Mouse (Mus musculus) embryonic facial prominence, embryonic 12.5 days (tissue): Measurements from ENCODE around the gene Mmgt2. TPM values are rescaled to one million over a fixed set of nuclear protein-coding genes. Genes with fewer than 3 reads are reported as not detected.

Experiments
- ATAC-seq: fragments of 200-750 bp; cut with Nextera tagmentation; 2 replicates; pipeline ENCODE4 v1.8.0; 2017; ENCODE audit not compliant: insufficient number of reproducible peaks, insufficient read depth, low FRiP score, low TSS enrichment
- H3K27ac ChIP-seq: fragments of 300-500 bp; sonication (generic); 2 replicates; pipeline ENCODE4 v1.5.1; 2016; ENCODE audit warnings: mild to moderate bottlenecking
- H3K27me3 ChIP-seq: fragments of 300-500 bp; sonication (generic); 2 replicates; pipeline ENCODE4 v1.6.1; 2016; ENCODE audit warnings: mild to moderate bottlenecking, moderate library complexity
- H3K36me3 ChIP-seq: fragments of 300-500 bp; sonication (generic); 2 replicates; pipeline ENCODE4 v1.6.1; 2016; ENCODE audit warnings: mild to moderate bottlenecking
- H3K4me1 ChIP-seq: fragments of 300-500 bp; sonication (generic); 2 replicates; pipeline ENCODE4 v1.6.1; 2016
- H3K4me2 ChIP-seq: fragments of 300-500 bp; sonication (generic); replicated peaks from 2 replicates; pipeline ENCODE4 v1.6.1; 2016; ENCODE audit warnings: mild to moderate bottlenecking, moderate library complexity
- H3K4me3 ChIP-seq: fragments of 300-500 bp; sonication (generic); 2 replicates; pipeline ENCODE4 v1.5.1; 2016; ENCODE audit warnings: mild to moderate bottlenecking
- H3K9ac ChIP-seq: fragments of 300-500 bp; sonication (generic); 2 replicates; pipeline ENCODE4 v1.6.1; 2016; ENCODE audit warnings: mild to moderate bottlenecking, moderate library complexity
- H3K9me3 ChIP-seq: fragments of 300-500 bp; sonication (generic); 2 replicates; pipeline ENCODE4 v1.6.1; 2016; ENCODE audit warnings: mild to moderate bottlenecking, moderate library complexity
- WGBS: fragments of 180-500 bp; shearing (Covaris S2); methylation state at CpG from one replicate; pipeline ENCODE4 v1.1.7; 2016; 5-methylcytosine and 5-hydroxymethylcytosine counted together
- polyA plus RNA-seq: library from polyadenylated mRNA; unstranded; fragments of >200 nt; fragmentation: Nextera tagmentation; extraction: Ambion mirVana; gene quantifications from 2 replicates; pipeline ENCODE4 v1.2.1, GENCODE M21; 2016

The Mmgt2 gene
- polyA plus RNA-seq, 1 experiment from 2014 or later, result 62.3 TPM

- H3K9ac ChIP-seq, result peak overlapping the region; percentile 19; the same call in 1 of the 2 replicates
- peak; percentile 42; the same call in 1 of the 2 replicates for ATAC-seq
- H3K9me3 ChIP-seq, result no peaks in the 10 kb centered on the region
- H3K27ac ChIP-seq, result peak overlapping the region; percentile 84
- no peaks in the 10 kb centered on the region for H3K27me3 ChIP-seq
- H3K4me2 ChIP-seq, result peak overlapping the region; percentile 23; the same call in 1 of the 2 replicates
- H3K36me3 ChIP-seq, result peaks cover 3% of the 10 kb centered on the region
- 32% methylated on average over 10 of the region's 10 CpGs for WGBS
- H3K4me3 ChIP-seq, result no peak overlapping the region
- peaks cover 47% of the 10 kb centered on the region for H3K4me1 ChIP-seq
These were observed 23.8 kb upstream of the Mmgt2 start for GRCm38 (mm10) chr11:62624341-62625291.

GRCm38 (mm10) chr11:62629352-62630224, 18.9 kb upstream of the Mmgt2 start:
- H3K27me3 ChIP-seq, result no peaks in the 10 kb centered on the region
- 5% methylated on average over 9 of the region's 9 CpGs for WGBS
- H3K4me3 ChIP-seq, result no peak overlapping the region
- peak overlapping the region; percentile 41 for H3K4me2 ChIP-seq
- H3K27ac ChIP-seq, result peak overlapping the region; percentile 76
- H3K9ac ChIP-seq, result peak overlapping the region; percentile 16; the same call in 1 of the 2 replicates
- H3K9me3 ChIP-seq, result no peaks in the 10 kb centered on the region
- peaks cover 50% of the 10 kb centered on the region for H3K4me1 ChIP-seq
- no peak; the same call in 1 of the 2 replicates for ATAC-seq
- 0 out of 2 replicates have a peak, but pooled peaks cover 3% of the 10 kb centered on the region for H3K36me3 ChIP-seq

- H3K27me3 ChIP-seq, result no peaks in the 10 kb centered on the region
- ATAC-seq, result peak; percentile 58
- 0 out of 2 replicates have a peak, but pooled peaks cover 3% of the 10 kb centered on the region for H3K36me3 ChIP-seq
- H3K27ac ChIP-seq, result peak overlapping the region; percentile 76
- no peak overlapping the region for H3K4me3 ChIP-seq
- peak overlapping the region; percentile 16; the same call in 1 of the 2 replicates for H3K9ac ChIP-seq
- peak overlapping the region; percentile 41 for H3K4me2 ChIP-seq
- no peaks in the 10 kb centered on the region for H3K9me3 ChIP-seq
- WGBS, result 2% methylated on average over 11 of the region's 11 CpGs
- peaks cover 43% of the 10 kb centered on the region for H3K4me1 ChIP-seq
These were observed 18.1 kb upstream of the Mmgt2 start for GRCm38 (mm10) chr11:62630225-62630821.

- WGBS, result 31% methylated on average over 4 of the region's 4 CpGs
- Histone ChIP-seq H3K4me2 (no peak overlapping the region), H3K27ac (0 out of 2 replicates have a peak overlapping the region, but pooled peaks have one; percentile 76), H3K27me3 (no peaks in the 10 kb centered on the region), H3K9ac (no peak overlapping the region), H3K4me1 (peaks cover 44% of the 10 kb centered on the region), H3K4me3 (no peak overlapping the region), H3K9me3 (no peaks in the 10 kb centered on the region), H3K36me3 (0 out of 2 replicates have a peak, but pooled peaks cover 2% of the 10 kb centered on the region)
- ATAC-seq, result no peak
These were observed 17.3 kb upstream of the Mmgt2 start for GRCm38 (mm10) chr11:62631138-62631537.

- no peak overlapping the region for H3K27ac ChIP-seq
- peaks cover 33% of the 10 kb centered on the region for H3K4me1 ChIP-seq
- WGBS, result 73% methylated on average over 3 of the region's 3 CpGs
- no peak overlapping the region for H3K9ac ChIP-seq
- no peak overlapping the region for H3K4me3 ChIP-seq
- no peaks in the 10 kb centered on the region for H3K27me3 ChIP-seq
- H3K9me3 ChIP-seq, result no peaks in the 10 kb centered on the region
- ATAC-seq, result no peak
- H3K4me2 ChIP-seq, result no peak overlapping the region
- no peaks in the 10 kb centered on the region for H3K36me3 ChIP-seq
These were observed 13.1 kb upstream of the Mmgt2 start for GRCm38 (mm10) chr11:62635406-62635805.

- ATAC-seq, result no peak
- no peak overlapping the region for H3K4me3 ChIP-seq
- no peak overlapping the region for H3K27ac ChIP-seq
- no peaks in the 10 kb centered on the region for H3K36me3 ChIP-seq
- H3K4me1 ChIP-seq, result peaks cover 24% of the 10 kb centered on the region
- no peaks in the 10 kb centered on the region for H3K9me3 ChIP-seq
- no peak overlapping the region for H3K9ac ChIP-seq
- no peak overlapping the region for H3K4me2 ChIP-seq
- H3K27me3 ChIP-seq, result no peaks in the 10 kb centered on the region
- WGBS, result 49% methylated on average over 11 of the region's 11 CpGs
These were observed 12.2 kb upstream of the Mmgt2 start for GRCm38 (mm10) chr11:62636105-62636839.

GRCm38 (mm10) chr11:62636840-62637221, 11.6 kb upstream of the Mmgt2 start:
- Histone ChIP-seq H3K9ac (no peak overlapping the region), H3K9me3 (no peaks in the 10 kb centered on the region), H3K36me3 (no peaks in the 10 kb centered on the region), H3K4me2 (no peak overlapping the region), H3K27me3 (no peaks in the 10 kb centered on the region), H3K4me1 (peaks cover 22% of the 10 kb centered on the region), H3K27ac (no peak overlapping the region), H3K4me3 (no peak overlapping the region)
- WGBS, result 85% methylated on average over 3 of the region's 3 CpGs
- ATAC-seq, result no peak

GRCm38 (mm10) chr11:62637401-62637800, 11.1 kb upstream of the Mmgt2 start:
- peaks cover 24% of the 10 kb centered on the region for H3K4me1 ChIP-seq
- H3K27ac ChIP-seq, result no peak overlapping the region
- H3K9me3 ChIP-seq, result no peaks in the 10 kb centered on the region
- 82% methylated on average over 5 of the region's 5 CpGs for WGBS
- no peak for ATAC-seq
- H3K9ac ChIP-seq, result no peak overlapping the region
- H3K4me3 ChIP-seq, result no peak overlapping the region
- H3K27me3 ChIP-seq, result no peaks in the 10 kb centered on the region
- H3K36me3 ChIP-seq, result no peaks in the 10 kb centered on the region
- no peak overlapping the region for H3K4me2 ChIP-seq

- no peaks in the 10 kb centered on the region for H3K9me3 ChIP-seq
- 92% methylated on average over 6 of the region's 6 CpGs for WGBS
- no peak overlapping the region for H3K9ac ChIP-seq
- H3K27me3 ChIP-seq, result no peaks in the 10 kb centered on the region
- no peak overlapping the region for H3K4me3 ChIP-seq
- no peaks in the 10 kb centered on the region for H3K36me3 ChIP-seq
- ATAC-seq, result no peak
- no peak overlapping the region for H3K27ac ChIP-seq
- H3K4me1 ChIP-seq, result peaks cover 28% of the 10 kb centered on the region
- no peak overlapping the region for H3K4me2 ChIP-seq
These were observed 10.7 kb upstream of the Mmgt2 start for GRCm38 (mm10) chr11:62637806-62638205.

- H3K4me3 ChIP-seq, result no peak overlapping the region
- H3K27me3 ChIP-seq, result no peaks in the 10 kb centered on the region
- no peak overlapping the region for H3K9ac ChIP-seq
- no peaks in the 10 kb centered on the region for H3K36me3 ChIP-seq
- ATAC-seq, result no peak
- peaks cover 34% of the 10 kb centered on the region for H3K4me1 ChIP-seq
- 94% methylated on average over 4 of the region's 4 CpGs for WGBS
- H3K27ac ChIP-seq, result no peak overlapping the region
- no peak overlapping the region for H3K4me2 ChIP-seq
- H3K9me3 ChIP-seq, result no peaks in the 10 kb centered on the region
These were observed 10.1 kb upstream of the Mmgt2 start for GRCm38 (mm10) chr11:62638402-62638801.
